Mouse (Mus musculus): Measurements from ENCODE around the gene Il11ra1.

- TF ChIP-seq GATA1 (IDR thresholded peaks at IDR 0.05; ENCODE audit: low read length): no peak
- TF ChIP-seq TAL1 (IDR thresholded peaks at IDR 0.05; ENCODE audit: low read length): no peak
These were observed 15.3 kb downstream of the Il11ra1 start for GRCm38 (mm10) chr4:41715082-41715481.

Measured in erythroblast, embryonic 14.5 days (primary cell).